10 mouse cellular contexts compared by ENCODE assay signal in the genomic region with DNA sequence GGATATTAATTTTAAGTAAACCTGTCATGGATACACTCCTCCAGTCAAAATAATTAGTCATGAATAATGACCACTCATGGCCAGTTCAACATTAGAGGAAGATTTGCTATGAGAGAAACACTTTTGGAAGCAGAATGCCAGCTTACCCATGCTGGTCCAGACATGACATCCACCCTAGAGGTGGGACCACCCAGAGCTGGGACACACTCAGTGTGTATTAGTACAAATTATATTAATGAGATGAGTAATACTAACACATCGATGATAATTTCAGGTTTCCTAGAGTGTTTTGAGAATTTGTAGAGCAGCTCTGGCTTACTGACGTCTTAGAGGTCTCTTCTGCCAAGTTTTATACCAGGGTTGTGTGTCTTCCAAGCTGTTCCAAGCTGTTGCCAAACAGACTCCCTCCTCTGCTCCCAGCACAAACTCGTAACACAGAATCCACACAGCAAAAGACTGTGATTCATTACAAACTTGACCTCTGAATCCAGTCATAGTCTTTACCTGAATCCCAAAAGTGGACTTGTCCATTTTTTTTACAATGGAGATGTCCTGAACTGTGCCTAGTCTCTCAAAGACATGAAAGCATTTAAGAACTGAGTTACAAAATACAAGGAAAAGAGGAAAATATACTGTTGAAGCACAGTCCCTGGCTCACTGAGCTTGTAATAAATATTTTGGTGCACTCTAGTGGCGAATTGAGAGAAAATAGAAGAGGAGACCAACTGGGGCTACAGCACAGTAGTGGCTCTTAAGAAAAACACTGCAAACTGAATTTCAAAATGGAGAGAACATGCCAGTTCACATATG. TPM values are rescaled to one million over a fixed set of nuclear protein-coding genes. Genes with fewer than 3 reads are reported as not detected.
DNase-seq lines count a peak whose midpoint lies in the region; ATAC-seq lines count a peak whose summit lies in the region.
"Had no signal": no experiment of that assay in that cellular context is flagged by ENCODE, and none has a peak within 500 bp of the region (broad histone marks: within the 10 kb centered on the region; RNA-seq: fewer than 3 reads in every experiment).

No protein-coding gene starts in this region.

- no peak overlapping the region for H3K4me2 ChIP-seq in hindbrain, embryonic 12.5 days (replicated peaks)
- no peak overlapping the region for H3K4me2 ChIP-seq in neural tube, embryonic 15.5 days
- H3K4me2 ChIP-seq: liver, embryonic 12.5 days had no signal

- H3K27ac ChIP-seq in hindbrain, embryonic 12.5 days: no peak overlapping the region
- H3K27ac ChIP-seq in neural tube, embryonic 15.5 days (replicated peaks): no peak overlapping the region
- H3K27ac ChIP-seq: liver, embryonic 12.5 days had no signal

- 61% methylated on average over 4 of the region's 4 CpGs for WGBS in hindbrain, embryonic 12.5 days
- 51% methylated on average over 4 of the region's 4 CpGs for WGBS in neural tube, embryonic 15.5 days

- peak; percentile 27 to 52 for DNase-seq in cerebellum, postnatal 14 days
- DNase-seq in cerebellum, adult 9-11 months: no peak
- DNase-seq in left cerebral cortex, postnatal 25 days (ENCODE audit: low spot score in 2 of 2): peak; percentile 28 to 65
- DNase-seq in left cerebral cortex, adult 8-10 months (ENCODE audit: low spot score in 2 of 2): no peak
- DNase-seq in liver: no peak
- no peak for DNase-seq in gastrocnemius, adult 8-10 months (ENCODE audit: low spot score in 2 of 2)
- DNase-seq: B cell, adult 2 months had no signal

- H3K9ac ChIP-seq in hindbrain, embryonic 12.5 days: no peak overlapping the region
- H3K9ac ChIP-seq in neural tube, embryonic 15.5 days (replicated peaks): no peak overlapping the region
- H3K9ac ChIP-seq: liver, embryonic 12.5 days had no signal

- no peaks in the 10 kb centered on the region for H3K9me3 ChIP-seq in hindbrain, embryonic 12.5 days (replicated peaks)
- no peaks in the 10 kb centered on the region for H3K9me3 ChIP-seq in neural tube, embryonic 15.5 days (replicated peaks)
- H3K9me3 ChIP-seq: liver, embryonic 12.5 days had no signal

- no peak overlapping the region for H3K4me3 ChIP-seq in hindbrain, embryonic 12.5 days
- H3K4me3 ChIP-seq in neural tube, embryonic 15.5 days (replicated peaks): no peak overlapping the region
- H3K4me3 ChIP-seq: liver, embryonic 12.5 days had no signal

- H3K36me3 ChIP-seq in hindbrain, embryonic 12.5 days: no peaks in the 10 kb centered on the region
- H3K36me3 ChIP-seq in neural tube, embryonic 15.5 days: no peaks in the 10 kb centered on the region
- H3K36me3 ChIP-seq: liver, embryonic 12.5 days had no signal

- H3K27me3 ChIP-seq in hindbrain, embryonic 12.5 days: no peaks in the 10 kb centered on the region
- no peaks in the 10 kb centered on the region for H3K27me3 ChIP-seq in neural tube, embryonic 15.5 days (replicated peaks)
- H3K27me3 ChIP-seq: liver, embryonic 12.5 days had no signal

- no peaks in the 10 kb centered on the region for H3K4me1 ChIP-seq in hindbrain, embryonic 12.5 days
- H3K4me1 ChIP-seq in neural tube, embryonic 15.5 days: no peaks in the 10 kb centered on the region
- H3K4me1 ChIP-seq: liver, embryonic 12.5 days had no signal

- intact Hi-C loops in left cerebral cortex, postnatal 25 days (cut with DNase I): loop anchor here (1.0 to 5.0 kb wide), 3 partner anchors 157 to 313 kb away; no protein-coding TSS in a partner anchor

- ATAC-seq in hindbrain, embryonic 12.5 days (ENCODE audit: low FRiP score): peak; percentile 78
- peak; percentile 88; the same call in 1 of the 2 replicates for ATAC-seq in neural tube, embryonic 15.5 days (ENCODE audit: low FRiP score)
- ATAC-seq: liver, embryonic 12.5 days had no signal

RNA-seq across cellular contexts. Expression of gene Gas2, which starts 46.1 kb away (rescaled TPM):
- 10 to 100 TPM; 16.1 to 21.6 TPM for total RNA-seq in left cerebral cortex, postnatal 25 days (2021)
- total RNA-seq in left cerebral cortex, adult 8-10 months (2022): 10 to 100 TPM; 36.0 to 48.6 (median 39.0) TPM
- 53.1 and 54.3 TPM in 2 replicates for polyA plus RNA-seq in hindbrain, embryonic 12.5 days (2016; fragmentation: Nextera tagmentation; extraction: Ambion mirVana)
- polyA plus RNA-seq in neural tube, embryonic 15.5 days (2015; fragmentation: Nextera tagmentation; extraction: Ambion mirVana): 18.9 and 20.1 TPM in 2 replicates
- 1 to 10 TPM; 3.0 to 5.3 (median 3.2) TPM for total RNA-seq in gastrocnemius, adult 8-10 months (2022)

RNA-seq across cellular contexts. Expression of gene Fancf, which starts 46.4 kb away (rescaled TPM):
- 1 to 10 TPM; 3.6 to 4.3 TPM for total RNA-seq in left cerebral cortex, postnatal 25 days (2021)
- total RNA-seq in left cerebral cortex, adult 8-10 months (2022): 1 to 10 TPM; 4.3 to 6.4 (median 5.7) TPM
- polyA plus RNA-seq in hindbrain, embryonic 12.5 days (2016; fragmentation: Nextera tagmentation; extraction: Ambion mirVana): 14.0 and 15.4 TPM in 2 replicates
- polyA plus RNA-seq in neural tube, embryonic 15.5 days (2015; fragmentation: Nextera tagmentation; extraction: Ambion mirVana): 8.4 and 10.1 TPM in 2 replicates
- total RNA-seq in gastrocnemius, adult 8-10 months (2022): 1 to 10 TPM in 3 of 4 experiments, under 1 TPM in 1; 0.89 to 2.2 (median 1.4) TPM

Comparison
In these comparisons a context has a peak if more than half of its experiments do, and no peak if none do; other contexts are left out.
1. DNase-seq: peak in cerebellum, postnatal 14 days (2 of 2) and left cerebral cortex, postnatal 25 days (2 of 2); none in cerebellum, adult 9-11 months (single experiment), left cerebral cortex, adult 8-10 months (0 of 2), liver (single experiment) and gastrocnemius, adult 8-10 months (0 of 2).